Mouse (Mus musculus): ENCODE results near the gene Tmc8. TPM values are rescaled to one million over a fixed set of nuclear protein-coding genes. Genes with fewer than 3 reads are reported as not detected.
A peak's percentile ranks its signal among the peaks of the same experiment; 100 is the strongest.
"Not testable (repeated sequence)": the region's sequence is repeated elsewhere in the genome, so short reads cannot be mapped to it uniquely, and the experiment has no call there.

Gene Tmc8
- polyA plus RNA-seq, 1 experiment from 2014 or later: 0.86 TPM

DNA sequence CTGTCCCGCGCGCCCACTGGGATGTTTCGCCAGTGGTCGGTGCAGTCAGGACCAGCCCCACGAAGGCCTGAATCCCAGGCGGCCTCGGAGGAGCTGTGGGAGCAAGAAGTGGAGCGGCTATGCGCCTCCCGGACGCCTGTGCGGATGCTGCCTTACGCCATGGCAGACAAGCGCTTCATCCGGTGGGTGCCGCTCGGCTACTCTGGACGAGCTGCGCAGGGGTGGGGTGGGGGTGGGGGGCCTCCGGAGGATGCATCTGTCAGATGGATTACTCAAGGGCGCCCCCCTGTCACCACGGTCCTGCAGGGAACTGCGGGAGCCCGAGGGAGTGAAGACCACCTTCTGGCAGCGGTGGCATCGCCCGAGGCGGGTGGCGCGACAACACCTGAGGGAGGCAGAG is 1.2 kb downstream of the Tmc8 start:
- peaks cover 18% of the 10 kb centered on the region for H3K4me1 ChIP-seq (replicated peaks; ENCODE audit: control insufficient read depth, insufficient read depth, low read length)
- H3K4me2 ChIP-seq (replicated peaks; ENCODE audit: low read depth, low read length): peak overlapping the region; percentile 44
- peak; percentile 81 for DNase-seq (ENCODE audit: low spot score)
- peak overlapping the region; percentile 28; the same call in 1 of the 2 replicates for H3K4me3 ChIP-seq (ENCODE audit: low read depth, low read length)
- 5% methylated on average over 23 of the region's 31 CpGs for WGBS
- H3K9ac ChIP-seq (ENCODE audit: low read depth, low read length): peak overlapping the region; percentile 42; the same call in 1 of the 2 replicates
- peak; percentile 17; the same call in 1 of the 2 replicates for ATAC-seq (ENCODE audit: low FRiP score)
- no peaks in the 10 kb centered on the region for H3K36me3 ChIP-seq (ENCODE audit: control insufficient read depth, insufficient read depth, low read length)
- H3K27me3 ChIP-seq (ENCODE audit: control insufficient read depth, insufficient read depth, low read length): peaks cover 38% of the 10 kb centered on the region
- no peaks in the 10 kb centered on the region for H3K9me3 ChIP-seq (ENCODE audit: control insufficient read depth, low read length)
- H3K27ac ChIP-seq (ENCODE audit: low read depth, low read length): no peak overlapping the region

DNA sequence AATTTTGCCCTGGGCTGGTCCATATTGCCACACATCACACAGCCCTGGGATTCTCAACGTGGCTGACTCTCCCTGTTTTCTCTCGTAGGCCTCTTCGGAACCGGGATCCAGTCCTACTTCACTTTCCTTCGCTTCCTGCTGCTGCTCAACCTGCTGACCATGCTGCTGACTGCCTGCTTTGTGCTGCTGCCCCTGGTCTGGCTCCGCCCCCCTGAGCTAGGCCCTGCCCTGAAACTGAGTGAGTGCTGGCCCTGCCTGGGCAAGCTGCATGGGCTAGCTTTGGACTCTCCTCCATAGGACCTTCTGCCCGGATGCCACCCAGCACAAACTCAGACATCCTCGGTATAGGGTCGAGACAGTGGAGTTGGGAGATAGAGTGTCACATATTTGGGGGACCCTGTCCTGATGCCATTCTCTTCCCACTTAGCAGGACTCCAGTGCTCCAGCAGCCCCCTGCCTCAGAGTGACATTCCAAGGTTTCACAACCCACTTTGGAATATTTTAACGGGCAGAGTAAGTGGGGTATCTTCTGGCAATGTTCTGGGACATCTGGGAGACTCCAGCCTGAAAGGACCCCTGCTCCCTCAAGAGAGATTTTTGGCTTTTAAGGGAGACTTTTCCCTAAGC is 1.9 kb downstream of the Tmc8 start:
- DNase-seq (ENCODE audit: low spot score) (peak; percentile 20), ATAC-seq (ENCODE audit: low FRiP score) (no peak)
- WGBS: 31% methylated on average over 10 of the region's 10 CpGs
- no peak overlapping the region for H3K27ac ChIP-seq (ENCODE audit: low read depth, low read length)
- H3K4me1 ChIP-seq (replicated peaks; ENCODE audit: control insufficient read depth, insufficient read depth, low read length): peaks cover 18% of the 10 kb centered on the region
- peak overlapping the region; percentile 44 for H3K4me2 ChIP-seq (replicated peaks; ENCODE audit: low read depth, low read length)
- no peak overlapping the region for H3K9ac ChIP-seq (ENCODE audit: low read depth, low read length)
- H3K27me3 ChIP-seq (ENCODE audit: control insufficient read depth, insufficient read depth, low read length): peaks cover 38% of the 10 kb centered on the region
- H3K4me3 ChIP-seq (ENCODE audit: low read depth, low read length): no peak overlapping the region
- H3K9me3 ChIP-seq (ENCODE audit: control insufficient read depth, low read length): no peaks in the 10 kb centered on the region
- no peaks in the 10 kb centered on the region for H3K36me3 ChIP-seq (ENCODE audit: control insufficient read depth, insufficient read depth, low read length)

- H3K4me3 ChIP-seq (ENCODE audit: low read depth, low read length): no peak overlapping the region
- DNase-seq (ENCODE audit: low spot score): peak; percentile 69
- H3K27me3 ChIP-seq (ENCODE audit: control insufficient read depth, insufficient read depth, low read length): peaks cover 29% of the 10 kb centered on the region
- no peak overlapping the region for H3K27ac ChIP-seq (ENCODE audit: low read depth, low read length)
- no peaks in the 10 kb centered on the region for H3K36me3 ChIP-seq (ENCODE audit: control insufficient read depth, insufficient read depth, low read length)
- no peak overlapping the region for H3K4me2 ChIP-seq (replicated peaks; ENCODE audit: low read depth, low read length)
- 10% methylated on average over 10 of the region's 10 CpGs for WGBS
- H3K4me1 ChIP-seq (replicated peaks; ENCODE audit: control insufficient read depth, insufficient read depth, low read length): peaks cover 4% of the 10 kb centered on the region
- no peaks in the 10 kb centered on the region for H3K9me3 ChIP-seq (ENCODE audit: control insufficient read depth, low read length)
- ATAC-seq (ENCODE audit: low FRiP score): no peak
- no peak overlapping the region for H3K9ac ChIP-seq (ENCODE audit: low read depth, low read length)
These were observed 4.4 kb downstream of the Tmc8 start for GRCm38 (mm10) chr11:117786294-117786693.

DNA sequence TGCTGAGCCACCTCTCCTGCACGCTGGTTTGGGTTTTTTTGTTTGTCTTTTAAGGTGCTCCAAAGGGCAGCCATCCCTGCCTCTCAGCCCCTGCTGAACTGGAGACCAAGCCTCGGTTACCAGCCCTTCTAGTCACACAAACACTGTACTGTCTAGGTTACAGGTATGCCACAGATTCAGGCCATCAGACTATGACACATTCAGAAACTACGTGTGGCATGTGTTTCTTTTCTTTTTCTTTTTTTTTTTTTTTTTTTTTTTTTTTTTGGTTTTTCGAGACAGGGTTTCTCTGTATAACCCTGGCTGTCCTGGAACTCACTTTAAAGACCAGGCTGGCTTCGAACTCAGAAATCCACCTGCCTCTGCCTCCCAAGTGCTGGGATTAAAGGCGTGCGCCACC is 6.6 kb downstream of the Tmc8 start:
- 84% methylated on average over 7 of the region's 7 CpGs for WGBS
- not testable (repeated sequence) for H3K4me2 ChIP-seq (replicated peaks; ENCODE audit: low read depth, low read length); H3K4me1 ChIP-seq (replicated peaks; ENCODE audit: control insufficient read depth, insufficient read depth, low read length); H3K4me3 ChIP-seq (ENCODE audit: low read depth, low read length); H3K27ac ChIP-seq (ENCODE audit: low read depth, low read length); H3K9ac ChIP-seq (ENCODE audit: low read depth, low read length); ATAC-seq (ENCODE audit: low FRiP score); H3K36me3 ChIP-seq (ENCODE audit: control insufficient read depth, insufficient read depth, low read length); DNase-seq (ENCODE audit: low spot score); H3K9me3 ChIP-seq (ENCODE audit: control insufficient read depth, low read length)
- peaks cover 16% of the 10 kb centered on the region for H3K27me3 ChIP-seq (ENCODE audit: control insufficient read depth, insufficient read depth, low read length)

DNA sequence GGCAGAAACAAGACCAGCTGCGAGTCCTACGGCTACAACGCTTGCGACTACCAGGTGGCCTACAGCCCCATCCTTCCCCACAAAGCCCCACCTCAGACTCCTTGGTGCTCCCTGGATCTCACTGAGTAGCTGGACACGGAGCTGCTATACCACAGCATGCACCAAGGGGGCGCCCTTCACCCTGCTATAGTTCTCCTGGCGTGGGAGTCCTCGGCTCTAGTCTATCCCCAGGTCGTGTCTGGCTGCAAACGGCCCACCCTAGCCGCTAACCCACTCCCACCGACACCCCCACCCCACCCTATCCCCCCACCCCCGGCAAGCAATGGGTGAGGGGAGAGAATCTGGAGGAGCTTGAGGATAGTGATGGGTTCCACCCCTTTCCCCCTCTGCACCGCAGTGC is 8.4 kb downstream of the Tmc8 start:
- H3K27me3 ChIP-seq (ENCODE audit: control insufficient read depth, insufficient read depth, low read length): peaks cover 7% of the 10 kb centered on the region
- WGBS: 10% methylated on average over 14 of the region's 14 CpGs
- peak overlapping the region; percentile 7; the same call in 1 of the 2 replicates for H3K4me2 ChIP-seq (replicated peaks; ENCODE audit: low read depth, low read length)
- ATAC-seq (ENCODE audit: low FRiP score) (no peak), DNase-seq (ENCODE audit: low spot score) (peak; percentile 78)
- H3K36me3 ChIP-seq (ENCODE audit: control insufficient read depth, insufficient read depth, low read length): no peaks in the 10 kb centered on the region
- H3K9ac ChIP-seq (ENCODE audit: low read depth, low read length): no peak overlapping the region
- H3K9me3 ChIP-seq (ENCODE audit: control insufficient read depth, low read length): no peaks in the 10 kb centered on the region
- H3K4me1 ChIP-seq (replicated peaks; ENCODE audit: control insufficient read depth, insufficient read depth, low read length): no peaks in the 10 kb centered on the region
- H3K4me3 ChIP-seq (ENCODE audit: low read depth, low read length): no peak overlapping the region
- H3K27ac ChIP-seq (ENCODE audit: low read depth, low read length): no peak overlapping the region

- H3K27me3 ChIP-seq (ENCODE audit: control insufficient read depth, insufficient read depth, low read length): peaks cover 7% of the 10 kb centered on the region
- H3K36me3 ChIP-seq (ENCODE audit: control insufficient read depth, insufficient read depth, low read length): no peaks in the 10 kb centered on the region
- H3K27ac ChIP-seq (ENCODE audit: low read depth, low read length): no peak overlapping the region
- no peak overlapping the region for H3K4me3 ChIP-seq (ENCODE audit: low read depth, low read length)
- ATAC-seq (ENCODE audit: low FRiP score): no peak
- H3K9me3 ChIP-seq (ENCODE audit: control insufficient read depth, low read length): no peaks in the 10 kb centered on the region
- 28% methylated on average over 22 of the region's 23 CpGs for WGBS
- H3K4me2 ChIP-seq (replicated peaks; ENCODE audit: low read depth, low read length): peak overlapping the region; percentile 7; the same call in 1 of the 2 replicates
- no peak overlapping the region for H3K9ac ChIP-seq (ENCODE audit: low read depth, low read length)
- DNase-seq (ENCODE audit: low spot score): peak; percentile 20
- no peaks in the 10 kb centered on the region for H3K4me1 ChIP-seq (replicated peaks; ENCODE audit: control insufficient read depth, insufficient read depth, low read length)
These were observed 9.0 kb downstream of the Tmc8 start for GRCm38 (mm10) chr11:117790703-117791440.

DNA sequence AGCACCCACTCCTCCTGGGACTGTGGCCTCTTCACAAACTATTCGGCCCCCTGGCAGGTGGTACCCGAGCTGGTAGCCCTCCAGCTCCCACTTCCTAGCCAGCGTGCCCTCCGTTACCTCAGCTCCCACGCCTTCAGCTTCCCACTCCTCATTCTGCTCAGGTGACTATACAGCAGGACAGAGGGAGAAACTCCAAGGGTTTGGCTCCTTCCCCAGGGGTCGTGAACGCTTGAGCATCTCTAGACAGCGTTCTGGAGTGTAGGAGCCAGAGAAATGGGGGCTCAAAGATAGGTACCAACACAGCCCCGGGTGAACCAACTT is 9.5 kb downstream of the Tmc8 start:
- no peak overlapping the region for H3K9ac ChIP-seq (ENCODE audit: low read depth, low read length)
- no peak overlapping the region for H3K27ac ChIP-seq (ENCODE audit: low read depth, low read length)
- WGBS: 82% methylated on average over 9 of the region's 9 CpGs
- no peak for DNase-seq (ENCODE audit: low spot score)
- no peaks in the 10 kb centered on the region for H3K4me1 ChIP-seq (replicated peaks; ENCODE audit: control insufficient read depth, insufficient read depth, low read length)
- ATAC-seq (ENCODE audit: low FRiP score): no peak
- no peak overlapping the region for H3K4me3 ChIP-seq (ENCODE audit: low read depth, low read length)
- peaks cover 7% of the 10 kb centered on the region for H3K27me3 ChIP-seq (ENCODE audit: control insufficient read depth, insufficient read depth, low read length)
- no peaks in the 10 kb centered on the region for H3K36me3 ChIP-seq (ENCODE audit: control insufficient read depth, insufficient read depth, low read length)
- no peak overlapping the region for H3K4me2 ChIP-seq (replicated peaks; ENCODE audit: low read depth, low read length)
- H3K9me3 ChIP-seq (ENCODE audit: control insufficient read depth, low read length): no peaks in the 10 kb centered on the region

DNA sequence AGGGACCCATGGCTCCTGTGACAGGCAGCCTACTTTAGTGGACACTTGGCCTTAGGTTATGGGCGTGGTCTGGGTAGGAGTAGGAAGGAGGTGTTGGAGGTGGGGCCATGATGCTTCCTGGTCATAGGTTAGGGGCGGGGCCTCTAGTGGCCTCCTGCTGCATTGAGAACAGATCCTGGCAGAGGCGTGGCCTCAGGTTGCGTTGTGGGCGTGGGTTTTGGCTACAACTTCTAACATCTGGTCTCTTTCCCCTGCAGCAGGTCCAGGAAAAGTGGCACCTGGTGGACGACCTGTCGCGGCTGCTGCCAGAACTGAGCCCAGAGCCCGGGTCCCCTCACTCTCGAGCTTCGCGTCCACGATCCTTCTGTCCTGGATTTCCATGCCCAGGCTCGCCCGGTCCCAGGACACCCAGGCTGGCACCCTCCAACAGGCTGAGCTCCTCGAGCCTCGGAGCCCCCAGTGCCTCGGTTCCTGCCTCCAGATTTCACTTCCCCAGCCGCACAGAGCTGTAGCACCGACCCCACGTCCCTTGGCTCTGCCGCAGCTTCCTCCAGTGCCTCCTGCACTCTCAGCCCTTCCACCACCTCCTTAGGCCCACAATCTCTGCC is 10.5 kb downstream of the Tmc8 start:
- Histone ChIP-seq H3K4me2 (replicated peaks; ENCODE audit: low read depth, low read length) (no peak overlapping the region), H3K27ac (ENCODE audit: low read depth, low read length) (no peak overlapping the region), H3K9ac (ENCODE audit: low read depth, low read length) (no peak overlapping the region)

More for the DNA sequence above, 10.5 kb downstream of the Tmc8 start:
- no peaks in the 10 kb centered on the region for H3K4me1 ChIP-seq (replicated peaks; ENCODE audit: control insufficient read depth, insufficient read depth, low read length)
- peak; percentile 21 for DNase-seq (ENCODE audit: low spot score)
- WGBS: 12% methylated on average over 22 of the region's 22 CpGs
- no peak overlapping the region for H3K4me3 ChIP-seq (ENCODE audit: low read depth, low read length)
- H3K36me3 ChIP-seq (ENCODE audit: control insufficient read depth, insufficient read depth, low read length): no peaks in the 10 kb centered on the region
- peaks cover 7% of the 10 kb centered on the region for H3K27me3 ChIP-seq (ENCODE audit: control insufficient read depth, insufficient read depth, low read length)
- no peaks in the 10 kb centered on the region for H3K9me3 ChIP-seq (ENCODE audit: control insufficient read depth, low read length)
- ATAC-seq (ENCODE audit: low FRiP score): no peak
